Mouse (Mus musculus): ENCODE results near the gene Lyzl4. TPM values are rescaled to one million over a fixed set of nuclear protein-coding genes. Genes with fewer than 3 reads are reported as not detected.
"Not testable (repeated sequence)": the region's sequence is repeated elsewhere in the genome, so short reads cannot be mapped to it uniquely, and the experiment has no call there.

Gene Lyzl4
- polyA plus RNA-seq, 1 experiment, result 145 TPM

DNA sequence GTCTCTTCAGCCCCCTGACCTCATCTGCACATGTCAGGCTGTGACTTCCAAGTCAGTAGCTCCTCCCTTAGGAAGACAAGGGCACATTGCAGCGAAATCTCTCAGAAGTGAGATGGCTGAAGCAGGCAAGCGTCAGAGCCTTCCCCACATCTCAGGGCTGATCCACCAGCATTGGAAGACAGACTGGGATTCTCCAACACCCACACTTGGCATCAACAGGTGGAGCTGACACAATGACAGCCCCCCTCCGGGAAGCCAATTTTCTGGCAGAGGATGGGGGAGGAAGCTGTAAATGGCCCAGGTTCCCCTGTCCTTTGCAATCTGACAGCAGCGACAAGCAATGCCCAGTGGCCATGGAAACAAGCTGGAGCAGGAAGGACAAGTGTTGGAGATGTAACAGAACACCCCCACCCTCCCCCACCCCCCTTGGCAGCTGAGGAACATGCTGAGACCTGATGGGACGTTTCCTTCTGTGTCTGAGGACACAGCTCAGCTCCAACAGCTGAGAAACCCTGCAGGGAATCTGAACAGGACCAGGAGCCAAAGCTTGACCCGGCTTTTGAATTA, 41.0 kb downstream of the Lyzl4 start:
- Histone ChIP-seq H3K36me3 (ENCODE audit: control insufficient read depth, insufficient read depth, low read length) (no peaks in the 10 kb centered on the region), H3K27me3 (ENCODE audit: control insufficient read depth, insufficient read depth, low read length) (no peaks in the 10 kb centered on the region), H3K27ac (ENCODE audit: control insufficient read depth, insufficient read depth, low read depth, low read length) (no peak overlapping the region), H3K4me1 (ENCODE audit: control insufficient read depth, insufficient read depth, low read length) (peaks cover 2% of the 10 kb centered on the region; the same call in 1 of the 2 replicates), H3K4me3 (ENCODE audit: control insufficient read depth, low read depth, low read length) (no peak overlapping the region)
- TF ChIP-seq POLR2A (IDR thresholded peaks at IDR 0.05; ENCODE audit: control insufficient read depth, low read depth, low read length) (no peak), CTCF (IDR thresholded peaks at IDR 0.05; ENCODE audit: control insufficient read depth, insufficient read depth, insufficient replicate concordance, low read depth, low read length) (no peak)

DNA sequence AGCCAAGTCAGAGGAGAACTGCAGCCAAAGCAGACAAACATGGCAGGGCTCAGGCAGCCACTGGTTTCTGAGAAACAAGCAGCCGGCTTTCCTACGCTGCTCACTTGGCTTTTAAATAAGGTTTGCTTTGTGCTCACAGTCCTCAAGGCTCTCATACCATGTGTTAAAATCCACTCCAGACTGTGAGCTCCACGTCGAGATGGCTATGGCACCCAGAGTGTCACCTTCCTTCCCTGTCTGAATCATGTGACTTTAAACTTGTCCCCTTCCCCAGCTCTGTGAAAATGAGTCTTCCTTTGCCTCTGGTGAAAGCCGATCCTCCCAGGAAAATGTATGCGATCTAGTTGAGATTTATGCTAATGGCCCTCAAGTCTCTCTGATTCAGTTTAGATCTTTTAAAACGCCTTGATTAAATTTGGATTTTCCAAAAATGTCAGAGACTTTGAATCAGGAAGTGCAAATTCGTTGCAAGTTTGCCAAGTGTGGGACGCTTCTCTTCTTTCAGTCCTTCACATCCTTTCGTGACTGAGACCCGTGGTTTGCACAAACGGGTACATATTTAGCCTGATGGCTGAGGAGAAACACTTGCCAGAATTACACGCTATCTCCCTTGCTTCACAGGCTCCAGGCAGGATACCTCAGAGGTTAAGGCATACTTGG, 41.6 kb downstream of the Lyzl4 start:
- Histone ChIP-seq H3K27ac (ENCODE audit: control insufficient read depth, insufficient read depth, low read depth, low read length) (no peak overlapping the region), H3K27me3 (ENCODE audit: control insufficient read depth, insufficient read depth, low read length) (no peaks in the 10 kb centered on the region), H3K4me3 (ENCODE audit: control insufficient read depth, low read depth, low read length) (no peak overlapping the region), H3K4me1 (ENCODE audit: control insufficient read depth, insufficient read depth, low read length) (peaks cover 2% of the 10 kb centered on the region; the same call in 1 of the 2 replicates), H3K36me3 (ENCODE audit: control insufficient read depth, insufficient read depth, low read length) (no peaks in the 10 kb centered on the region)
- TF ChIP-seq POLR2A (IDR thresholded peaks at IDR 0.05; ENCODE audit: control insufficient read depth, low read depth, low read length) (no peak), CTCF (IDR thresholded peaks at IDR 0.05; ENCODE audit: control insufficient read depth, insufficient read depth, insufficient replicate concordance, low read depth, low read length) (no peak)

DNA sequence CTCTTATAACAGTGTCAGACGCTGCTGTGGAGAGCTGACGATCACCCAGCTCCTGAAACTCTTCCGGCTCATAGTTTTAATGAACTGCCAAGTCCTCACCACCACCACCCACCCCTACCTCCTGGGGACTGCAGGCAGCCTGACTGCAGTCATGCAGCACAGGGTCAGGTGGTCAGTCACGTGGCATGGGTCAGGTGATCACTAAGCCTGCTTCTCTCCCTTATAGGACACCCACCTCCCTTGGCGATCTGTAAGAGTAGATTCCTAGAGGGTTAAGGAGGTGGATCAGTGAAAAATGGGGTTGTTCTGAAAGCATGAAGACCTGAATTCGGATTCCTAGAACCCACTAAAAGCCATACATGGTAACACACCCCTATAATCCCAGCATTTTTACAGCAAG, 42.3 kb downstream of the Lyzl4 start:
- H3K27me3 ChIP-seq (ENCODE audit: control insufficient read depth, insufficient read depth, low read length), result no peaks in the 10 kb centered on the region
- H3K4me1 ChIP-seq (ENCODE audit: control insufficient read depth, insufficient read depth, low read length), result peaks cover 2% of the 10 kb centered on the region; the same call in 1 of the 2 replicates
- H3K4me3 ChIP-seq (ENCODE audit: control insufficient read depth, low read depth, low read length), result no peak overlapping the region
- no peak for TF ChIP-seq CTCF (IDR thresholded peaks at IDR 0.05; ENCODE audit: control insufficient read depth, insufficient read depth, insufficient replicate concordance, low read depth, low read length)
- no peak for TF ChIP-seq POLR2A (IDR thresholded peaks at IDR 0.05; ENCODE audit: control insufficient read depth, low read depth, low read length)
- H3K27ac ChIP-seq (ENCODE audit: control insufficient read depth, insufficient read depth, low read depth, low read length), result no peak overlapping the region
- H3K36me3 ChIP-seq (ENCODE audit: control insufficient read depth, insufficient read depth, low read length), result no peaks in the 10 kb centered on the region

DNA sequence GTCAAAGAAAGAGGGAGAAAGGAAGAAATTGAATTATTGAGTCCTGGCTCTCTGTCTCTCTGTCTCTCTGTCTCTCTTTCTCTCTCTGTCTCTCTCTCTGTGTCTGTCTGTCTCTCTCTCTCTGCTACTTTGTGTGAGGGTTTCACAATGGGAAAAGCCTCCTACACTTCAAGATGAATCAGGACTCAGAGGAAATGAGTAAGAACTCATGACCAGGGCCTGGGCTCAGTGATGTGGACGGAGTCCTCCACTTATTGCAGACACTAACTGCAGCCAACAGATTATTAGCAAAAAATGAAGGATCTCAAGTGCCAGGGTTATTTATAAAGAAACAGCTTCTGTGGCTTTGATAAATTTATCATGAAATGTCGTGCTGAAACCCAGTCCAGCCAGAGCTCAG, 43.8 kb downstream of the Lyzl4 start:
- TF ChIP-seq POLR2A (IDR thresholded peaks at IDR 0.05; ENCODE audit: control insufficient read depth, low read depth, low read length) (no peak), CTCF (IDR thresholded peaks at IDR 0.05; ENCODE audit: control insufficient read depth, insufficient read depth, insufficient replicate concordance, low read depth, low read length) (no peak)
- Histone ChIP-seq H3K27me3 (ENCODE audit: control insufficient read depth, insufficient read depth, low read length) (no peaks in the 10 kb centered on the region), H3K27ac (ENCODE audit: control insufficient read depth, insufficient read depth, low read depth, low read length) (no peak overlapping the region), H3K4me1 (ENCODE audit: control insufficient read depth, insufficient read depth, low read length) (peaks cover 2% of the 10 kb centered on the region; the same call in 1 of the 2 replicates), H3K4me3 (ENCODE audit: control insufficient read depth, low read depth, low read length) (no peak overlapping the region), H3K36me3 (ENCODE audit: control insufficient read depth, insufficient read depth, low read length) (no peaks in the 10 kb centered on the region)

DNA sequence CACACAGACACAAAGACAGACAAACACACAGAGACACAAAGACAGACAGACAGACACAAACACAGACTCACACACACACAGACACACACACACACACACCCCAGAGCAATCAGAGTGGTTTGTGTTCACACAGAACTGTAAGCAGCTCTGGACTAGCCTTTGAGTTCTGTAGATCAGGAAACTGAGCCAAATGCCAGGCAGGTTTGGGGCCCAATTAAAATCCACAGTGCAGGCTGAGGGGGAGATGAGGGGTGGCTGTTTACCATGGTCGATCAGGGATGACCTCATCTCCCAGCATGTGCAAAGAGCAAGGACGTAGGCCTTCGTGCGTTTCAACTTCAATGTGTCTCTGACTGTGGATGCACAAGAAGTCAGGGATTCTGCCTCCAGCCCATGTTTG, 47.1 kb downstream of the Lyzl4 start:
- Histone ChIP-seq H3K27ac (ENCODE audit: control insufficient read depth, insufficient read depth, low read depth, low read length) (no peak overlapping the region), H3K27me3 (ENCODE audit: control insufficient read depth, insufficient read depth, low read length) (no peaks in the 10 kb centered on the region), H3K36me3 (ENCODE audit: control insufficient read depth, insufficient read depth, low read length) (no peaks in the 10 kb centered on the region), H3K4me1 (ENCODE audit: control insufficient read depth, insufficient read depth, low read length) (peaks cover 3% of the 10 kb centered on the region; the same call in 1 of the 2 replicates), H3K4me3 (ENCODE audit: control insufficient read depth, low read depth, low read length) (no peak overlapping the region)
- no peak for TF ChIP-seq POLR2A (IDR thresholded peaks at IDR 0.05; ENCODE audit: control insufficient read depth, low read depth, low read length)
- TF ChIP-seq CTCF (IDR thresholded peaks at IDR 0.05; ENCODE audit: control insufficient read depth, insufficient read depth, insufficient replicate concordance, low read depth, low read length), result no peak

DNA sequence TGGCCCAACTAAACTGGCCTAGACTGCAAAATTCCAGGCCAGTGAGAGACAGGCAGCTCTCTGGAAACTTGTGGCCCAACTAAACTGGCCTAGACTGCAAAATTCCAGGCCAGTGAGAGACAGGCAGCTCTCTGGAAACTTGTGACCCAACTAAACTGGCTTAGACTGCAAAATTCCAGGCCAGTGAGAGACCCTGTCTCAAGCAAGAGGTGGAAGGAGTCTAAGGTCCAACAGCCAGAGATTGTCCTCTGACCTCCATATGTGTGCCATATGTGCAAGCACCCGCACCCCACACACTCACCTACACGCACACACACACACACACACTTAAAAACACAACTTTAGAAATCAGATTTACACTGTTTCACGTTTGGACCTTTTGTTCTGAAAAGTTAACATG, 48.1 kb downstream of the Lyzl4 start:
- not testable (repeated sequence) for H3K27ac ChIP-seq (ENCODE audit: control insufficient read depth, insufficient read depth, low read depth, low read length); H3K4me3 ChIP-seq (ENCODE audit: control insufficient read depth, low read depth, low read length); H3K4me1 ChIP-seq (ENCODE audit: control insufficient read depth, insufficient read depth, low read length); H3K36me3 ChIP-seq (ENCODE audit: control insufficient read depth, insufficient read depth, low read length); H3K27me3 ChIP-seq (ENCODE audit: control insufficient read depth, insufficient read depth, low read length)

DNA sequence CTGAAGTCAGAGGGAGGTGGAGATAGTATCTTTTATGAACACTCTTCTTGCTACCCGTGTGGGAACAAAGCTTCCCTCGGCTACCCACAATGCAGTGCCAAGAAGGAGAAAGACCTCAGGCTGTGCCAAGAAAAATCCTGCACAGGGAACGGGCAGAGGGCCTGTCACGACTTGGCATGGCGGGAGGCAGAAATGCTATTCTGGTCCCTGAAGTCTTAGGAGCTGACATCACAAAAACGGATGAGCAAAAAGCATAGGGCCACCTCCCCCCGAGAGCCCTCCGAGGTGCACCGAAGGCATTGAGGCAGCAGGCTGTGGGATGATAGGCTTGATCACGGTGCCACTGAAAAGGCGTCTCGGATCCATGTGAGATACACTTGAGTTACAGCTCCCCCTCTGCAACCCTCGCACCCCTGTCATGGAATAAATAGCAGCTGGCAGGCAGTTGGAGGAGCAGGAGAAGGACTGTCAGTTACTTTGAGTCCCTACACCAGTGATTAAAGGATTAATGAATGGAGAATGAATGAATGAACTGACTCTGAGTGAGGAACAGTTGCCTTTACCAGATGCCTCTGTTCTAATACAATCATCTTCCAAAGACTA, 48.8 kb downstream of the Lyzl4 start:
- Histone ChIP-seq H3K4me3 (ENCODE audit: control insufficient read depth, low read depth, low read length) (no peak overlapping the region), H3K4me1 (ENCODE audit: control insufficient read depth, insufficient read depth, low read length) (peaks cover 5% of the 10 kb centered on the region; the same call in 1 of the 2 replicates), H3K36me3 (ENCODE audit: control insufficient read depth, insufficient read depth, low read length) (no peaks in the 10 kb centered on the region), H3K27me3 (ENCODE audit: control insufficient read depth, insufficient read depth, low read length) (no peaks in the 10 kb centered on the region), H3K27ac (ENCODE audit: control insufficient read depth, insufficient read depth, low read depth, low read length) (no peak overlapping the region)
- TF ChIP-seq POLR2A (IDR thresholded peaks at IDR 0.05; ENCODE audit: control insufficient read depth, low read depth, low read length) (no peak), CTCF (IDR thresholded peaks at IDR 0.05; ENCODE audit: control insufficient read depth, insufficient read depth, insufficient replicate concordance, low read depth, low read length) (no peak)

All from testis, adult 2 months (tissue).